Mouse (Mus musculus) cerebellum, adult 11-12 months (tissue): ENCODE data around the gene Rpgrip1.
A peak's percentile ranks its signal among the peaks of the same experiment; 100 is the strongest.
"Not testable (repeated sequence)": the region's sequence is repeated elsewhere in the genome, so short reads cannot be mapped to it uniquely, and the experiment has no call there.

ENCODE experiments used
- DNase-seq: peaks from one replicate; pipeline ENCODE4 v3.0.0; 2022

Gene Rpgrip1

DNA sequence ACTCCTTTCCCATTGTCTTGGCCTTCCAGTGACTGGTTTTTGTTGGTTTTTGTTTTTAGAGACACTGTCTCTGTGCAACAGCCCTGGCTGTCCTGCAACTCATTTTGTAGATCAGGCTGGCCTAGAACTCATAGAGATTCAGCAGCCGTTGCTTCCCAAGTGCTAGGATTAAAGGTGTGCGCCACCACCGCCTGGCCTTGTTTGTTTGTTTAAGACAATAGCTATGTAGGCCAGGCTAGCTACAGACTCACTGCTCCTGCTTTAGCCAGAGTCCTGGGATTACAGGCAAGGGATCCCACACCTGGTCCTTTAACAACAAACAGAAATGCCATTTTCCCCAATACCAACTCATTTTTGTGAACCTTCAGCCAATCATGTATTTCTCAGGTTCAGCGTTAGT is at the start of gene Rpgrip1:
Rpgrip1 (plus strand) TSS at position 359 of the 400 bp plus-strand sequence.
- DNase-seq: no peak

DNA sequence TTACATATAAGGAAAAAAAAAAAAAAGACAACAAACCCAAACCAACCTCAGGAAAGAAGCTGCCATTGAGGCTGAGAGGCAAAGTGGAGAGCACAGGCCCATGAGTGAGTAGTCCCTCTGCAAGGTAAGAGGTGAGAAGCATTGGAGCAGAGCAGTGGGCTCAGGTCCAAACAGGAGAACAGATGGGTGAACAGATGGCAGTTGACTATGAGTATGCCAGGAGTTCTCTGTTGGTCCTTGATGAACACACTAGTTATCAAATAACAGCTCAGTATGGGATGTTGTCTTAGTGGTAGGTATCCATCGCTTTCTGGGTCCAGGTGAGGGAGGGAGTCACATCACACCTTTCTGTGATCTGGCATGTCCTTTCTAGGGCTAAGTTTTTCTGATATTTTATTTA is 49.7 kb upstream of the Rpgrip1 start:
- peak; percentile 98 for DNase-seq

DNA sequence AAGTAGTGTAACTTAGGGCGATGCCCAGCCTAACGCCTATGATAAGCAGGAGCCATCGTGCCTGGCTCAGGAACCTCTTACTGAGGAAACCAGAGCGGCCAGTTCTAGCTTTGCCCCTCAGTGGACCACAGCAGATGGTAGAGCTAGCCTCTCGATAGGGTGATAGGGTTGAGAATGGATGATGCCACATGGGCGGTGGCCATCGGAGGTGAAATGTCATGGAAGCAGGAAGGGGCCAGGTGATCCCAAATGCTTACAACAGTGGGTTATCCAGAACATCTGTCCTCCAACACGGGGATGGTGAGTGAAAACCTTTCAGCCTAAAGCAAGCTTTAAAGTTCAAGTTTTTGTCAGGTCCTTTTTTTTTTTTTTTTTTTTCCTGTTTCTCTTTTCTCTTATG is 48.7 kb upstream of the Rpgrip1 start:
- peak; percentile 66 for DNase-seq

GRCm38 (mm10) chr14:52066135-52066534 is 44.4 kb upstream of the Rpgrip1 start:
- no peak for DNase-seq

- no peak for DNase-seq
These were observed 38.8 kb upstream of the Rpgrip1 start for GRCm38 (mm10) chr14:52071599-52072137.

DNA sequence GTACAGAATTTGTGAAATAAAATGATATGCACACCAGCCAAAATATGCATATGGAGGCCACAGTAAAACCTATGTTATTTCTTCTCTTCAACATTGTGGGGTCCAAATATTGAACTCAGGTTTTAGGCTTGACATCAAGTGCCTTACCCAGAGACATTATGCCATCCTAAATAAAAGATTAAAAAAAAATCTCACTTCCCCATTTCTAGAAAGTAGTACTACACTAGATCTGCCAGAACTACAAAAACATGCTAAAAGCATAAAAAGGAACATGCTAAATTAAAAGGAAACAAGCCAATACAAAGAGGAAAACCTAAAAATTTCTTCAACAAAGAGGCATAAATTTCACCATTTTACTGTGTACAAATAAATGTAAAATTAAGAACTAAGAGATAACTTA is 27.4 kb upstream of the Rpgrip1 start:
- DNase-seq: no peak

DNA sequence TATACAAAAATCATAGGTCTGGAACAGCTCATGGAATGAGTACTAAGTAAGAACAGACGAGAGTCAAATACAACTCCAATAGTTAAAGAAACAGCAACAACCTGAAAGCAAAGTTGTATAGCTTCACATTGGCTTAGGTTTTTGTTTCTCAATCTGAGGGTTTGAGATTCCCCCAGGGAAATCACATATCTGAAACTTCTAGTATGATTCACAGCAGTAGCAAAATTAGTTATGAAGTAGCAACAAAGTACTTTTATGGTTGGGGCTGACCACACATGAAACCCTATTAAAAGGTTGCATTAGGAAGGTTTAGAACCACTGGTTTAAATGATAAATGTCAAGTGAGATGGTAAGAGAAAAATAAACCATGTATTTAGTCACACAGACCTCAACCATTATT is 16.0 kb upstream of the Rpgrip1 start:
- DNase-seq: no peak

DNA sequence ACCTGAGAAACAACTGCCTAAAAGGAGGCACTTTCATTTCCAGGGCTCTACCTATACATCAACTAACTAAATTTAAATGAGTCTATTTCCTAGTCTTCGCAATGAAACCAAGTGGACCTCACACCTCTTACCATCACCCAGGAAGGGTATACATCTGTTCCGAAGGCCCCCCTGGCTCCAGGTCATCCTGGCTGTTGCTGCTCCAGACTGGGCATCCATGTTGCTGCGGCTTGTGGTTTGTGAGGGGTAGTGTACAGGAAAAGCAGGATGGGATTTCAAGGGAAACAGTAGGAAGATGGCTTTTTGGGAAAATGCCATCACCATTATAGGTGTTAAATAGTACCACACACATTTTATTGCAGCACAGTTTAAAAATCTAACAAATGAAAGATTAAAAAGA is 13.3 kb upstream of the Rpgrip1 start:
- not testable (repeated sequence) for DNase-seq

- not testable (repeated sequence) for DNase-seq
These were observed 12.1 kb upstream of the Rpgrip1 start for GRCm38 (mm10) chr14:52098387-52098786.

DNA sequence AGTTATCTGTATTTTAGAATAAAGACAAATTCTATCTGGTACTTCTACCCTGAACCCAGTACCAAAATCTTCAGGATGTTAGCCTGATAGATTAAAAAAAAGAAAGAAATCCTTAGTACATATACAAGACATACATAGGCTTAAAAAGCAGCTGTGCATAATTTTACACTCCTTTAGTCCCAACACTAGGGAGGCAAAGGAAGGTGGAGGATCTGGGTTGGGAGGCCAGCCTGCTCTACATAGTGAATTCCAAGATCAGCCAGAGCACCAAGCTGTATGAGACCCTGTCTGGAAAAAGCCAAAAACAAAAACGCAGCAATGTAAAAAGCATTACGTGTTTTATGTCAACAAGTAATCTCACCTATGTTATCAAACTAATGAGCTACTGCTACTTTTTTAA is 10.9 kb upstream of the Rpgrip1 start:
- no peak for DNase-seq

DNA sequence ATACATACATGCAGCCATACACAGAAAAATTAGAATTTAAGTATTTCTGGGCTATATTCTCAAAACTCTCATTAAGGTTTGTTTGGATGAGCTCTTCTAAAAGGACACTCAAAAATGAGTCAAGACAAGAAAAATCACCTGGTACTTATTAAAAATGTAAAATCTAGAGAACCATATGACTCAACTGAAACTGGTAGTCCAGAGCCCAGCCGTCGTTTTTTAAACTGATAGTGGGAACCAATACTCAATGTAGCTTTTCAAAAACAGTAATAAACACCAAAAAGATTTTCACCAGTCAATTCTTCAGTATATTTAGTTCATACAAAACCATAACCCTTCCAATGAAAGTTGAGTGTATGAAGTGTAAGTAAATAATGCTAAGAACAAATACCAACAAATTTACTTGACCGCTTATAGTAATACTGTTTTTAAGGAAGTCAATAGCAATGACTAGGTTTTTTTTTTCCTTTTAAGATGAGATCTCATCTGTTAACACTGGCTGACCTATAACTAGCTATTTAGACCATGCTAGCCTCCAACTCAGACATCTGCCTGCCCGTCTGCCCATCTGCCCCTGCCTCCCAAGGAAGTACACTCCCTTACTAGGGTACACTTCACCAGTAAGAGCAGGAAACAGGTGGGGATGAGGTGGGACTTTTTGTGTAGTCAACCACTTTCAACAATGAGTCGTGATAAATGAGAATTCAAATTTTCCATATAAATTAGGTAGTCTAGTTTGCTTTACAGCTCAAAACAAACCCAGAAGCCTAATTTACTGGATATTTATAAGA is 10.1 kb upstream of the Rpgrip1 start:
- DNase-seq: no peak

DNA sequence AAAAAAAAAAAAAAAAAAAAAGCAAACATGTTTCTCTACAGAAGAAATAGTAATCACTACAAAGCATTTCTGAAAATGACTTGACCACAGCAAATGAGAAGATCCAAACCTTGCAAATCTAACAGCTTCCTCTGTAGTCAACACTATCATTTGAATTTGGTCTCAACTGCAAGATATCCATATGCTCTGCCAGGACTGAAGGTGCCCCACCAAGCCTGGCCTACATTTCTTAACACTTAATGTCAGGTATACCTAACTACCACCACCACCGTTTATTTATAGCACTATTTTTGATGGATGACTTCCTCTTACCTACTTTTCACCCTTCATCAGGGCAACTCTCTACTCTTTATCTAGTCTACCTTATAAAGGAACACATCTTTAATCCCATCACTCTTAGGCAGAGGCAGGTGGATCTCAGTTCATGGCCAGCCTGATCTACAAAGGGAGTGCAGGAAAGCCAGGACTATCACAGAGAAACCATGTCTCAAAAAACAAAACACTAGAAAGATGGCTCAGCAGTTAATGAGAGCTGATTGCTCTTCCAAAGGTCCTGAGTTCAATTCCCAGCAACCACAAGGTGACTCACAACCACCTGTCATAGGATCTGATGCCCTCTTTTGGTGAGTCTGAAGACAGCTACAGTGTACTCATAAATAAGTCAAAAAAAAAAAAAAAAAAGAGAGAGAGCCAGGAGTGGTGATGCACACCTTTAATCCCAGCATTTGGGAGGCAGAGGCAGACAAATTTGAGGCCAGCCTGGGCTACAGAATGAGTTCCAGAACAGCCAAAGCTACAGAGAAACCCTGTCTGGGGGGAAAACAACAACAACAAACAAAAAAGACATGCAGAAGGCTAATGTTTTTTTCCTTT is 9.0 kb upstream of the Rpgrip1 start:
- no peak for DNase-seq

GRCm38 (mm10) chr14:52103474-52103855 is 7.0 kb upstream of the Rpgrip1 start:
- no peak for DNase-seq

- peak; percentile 100 for DNase-seq
These were observed 6.4 kb upstream of the Rpgrip1 start, which contains the start of gene Hnrnpc for GRCm38 (mm10) chr14:52103856-52104676. Gene Hnrnpc (minus strand): TSS chr14:52104028.

GRCm38 (mm10) chr14:52104677-52105285 is 5.7 kb upstream of the Rpgrip1 start:
- no peak for DNase-seq

DNA sequence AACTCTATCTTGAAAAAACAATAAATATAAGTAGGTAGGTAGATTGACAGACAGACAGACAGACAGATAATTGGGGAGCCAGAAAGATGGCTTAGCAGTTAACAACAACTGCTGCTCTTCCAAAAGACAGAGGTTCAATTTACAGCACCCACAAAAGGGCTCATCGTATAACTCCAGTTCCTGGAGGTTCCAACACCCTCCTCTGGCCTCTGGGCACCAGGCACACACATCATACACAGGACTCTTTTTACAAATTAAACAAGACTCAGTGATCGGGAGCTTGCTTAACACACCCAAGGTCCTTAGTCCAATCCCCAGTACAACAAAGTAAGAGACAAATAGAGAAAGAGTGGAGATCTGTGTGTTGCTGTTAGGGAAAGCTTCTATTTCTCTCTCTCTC is 5.2 kb upstream of the Rpgrip1 start:
- DNase-seq: no peak

- peak; percentile 80 for DNase-seq
These were observed 3.8 kb upstream of the Rpgrip1 start for GRCm38 (mm10) chr14:52106741-52107140.

DNA sequence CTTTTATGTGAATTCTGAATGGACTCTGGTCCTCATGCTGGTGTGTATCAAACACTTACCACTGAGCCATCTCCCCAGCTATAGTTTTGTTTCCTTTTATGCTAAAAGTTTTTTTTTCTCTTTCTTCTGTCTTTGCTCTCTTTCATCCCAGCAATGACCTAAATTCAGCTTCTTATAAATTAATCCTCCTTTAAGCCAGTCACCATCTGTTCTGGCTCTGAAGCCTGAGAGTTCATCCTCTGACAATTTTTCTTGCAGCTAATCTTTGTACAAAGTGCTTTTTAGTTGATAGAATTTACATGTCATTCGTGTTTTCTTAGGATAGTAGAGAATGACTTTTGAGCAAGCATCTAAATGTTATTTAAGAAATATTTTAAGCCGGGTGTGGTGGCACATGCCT is 2.5 kb upstream of the Rpgrip1 start:
- DNase-seq: no peak

- DNase-seq: no peak
These were observed 3.6 kb downstream of the Rpgrip1 start for GRCm38 (mm10) chr14:52114101-52114500.

- no peak for DNase-seq
These were observed 6.7 kb downstream of the Rpgrip1 start for GRCm38 (mm10) chr14:52117241-52117640.

GRCm38 (mm10) chr14:52118456-52118822 is 7.9 kb downstream of the Rpgrip1 start:
- no peak for DNase-seq
